Mouse (Mus musculus): ENCODE results near the gene Gm4869. TPM values are rescaled to one million over a fixed set of nuclear protein-coding genes. Genes with fewer than 3 reads are reported as not detected.

Gm4869 gene
- total and polyA plus RNA-seq, 3 experiments, result 0.08 TPM; not detected in 2

DNA sequence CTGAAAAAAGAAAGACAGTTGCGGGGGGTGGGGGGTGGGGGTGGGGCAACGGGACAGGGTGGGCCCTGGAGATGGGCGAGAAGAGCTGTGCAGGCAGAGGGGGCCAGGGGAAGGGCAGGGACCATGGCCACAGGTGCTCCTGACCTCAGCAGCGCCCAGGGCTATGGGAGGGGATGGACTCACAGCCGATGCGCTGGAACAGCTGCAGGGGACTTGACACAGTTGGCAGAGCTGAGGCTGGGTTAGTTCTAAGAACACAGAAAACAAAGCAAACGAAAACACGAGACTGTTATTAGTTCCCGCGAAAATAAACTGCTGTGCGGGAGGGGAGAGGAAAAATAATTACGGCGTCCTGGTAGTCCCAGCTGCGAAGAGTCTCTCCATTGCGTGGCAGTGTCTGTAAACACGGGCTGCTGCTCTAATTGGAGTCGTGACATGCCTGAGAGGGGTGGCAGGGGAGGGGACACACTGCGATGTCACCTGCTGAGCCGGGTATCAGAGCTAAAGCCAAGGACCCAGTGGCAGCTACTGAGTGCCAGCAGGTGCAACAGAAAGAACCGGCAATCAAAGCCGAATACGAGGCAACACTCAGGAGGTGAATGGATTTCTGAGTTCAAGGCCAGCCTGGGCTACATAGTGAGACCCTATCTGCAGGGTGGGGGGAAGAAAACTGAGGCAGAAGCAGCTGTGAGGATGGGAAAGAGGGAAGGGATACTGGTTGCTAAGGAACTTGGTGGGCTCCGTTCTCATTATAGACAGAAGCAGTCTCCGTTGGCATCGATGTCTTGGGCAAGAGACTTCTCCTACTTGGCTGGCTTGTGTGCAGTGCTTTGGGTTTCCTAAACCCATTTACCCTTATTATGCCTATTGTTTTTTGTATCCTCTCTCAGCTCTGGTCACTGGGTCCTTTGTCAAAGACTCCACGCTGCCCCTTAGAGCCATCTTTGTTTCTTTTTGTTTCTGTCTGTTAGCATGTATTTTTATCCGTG is 64.9 kb downstream of the Gm4869 start:
- no peak overlapping the region for H3K4me3 ChIP-seq (ENCODE audit: control insufficient read depth in 1 of 2, insufficient read depth in 1 of 2, low read depth in 2 of 2, low read length in 2 of 2)
- TF ChIP-seq POLR2AphosphoS5 (IDR thresholded peaks at IDR 0.05; ENCODE audit: borderline replicate concordance, low read depth, low read length), result no peak
- no peak for TF ChIP-seq MYB (IDR thresholded peaks at IDR 0.05; ENCODE audit: low read depth, low read length)
- no peak for TF ChIP-seq UBTF (IDR thresholded peaks at IDR 0.05; ENCODE audit: borderline replicate concordance, insufficient read depth, low read depth, low read length)
- no peak for TF ChIP-seq CHD2 (IDR thresholded peaks at IDR 0.05; ENCODE audit: low read length)
- no peak for TF ChIP-seq MXI1 (IDR thresholded peaks at IDR 0.05; ENCODE audit: low read depth, low read length)
- no peak for TF ChIP-seq POLR2A (IDR thresholded peaks at IDR 0.05; ENCODE audit: control insufficient read depth in 1 of 2, insufficient read depth in 1 of 2, low read depth in 1 of 2, low read length in 2 of 2, poor library complexity in 1 of 2)
- no peak for TF ChIP-seq ETS1 (IDR thresholded peaks at IDR 0.05; ENCODE audit: low read depth, low read length)
- TF ChIP-seq MAX (IDR thresholded peaks at IDR 0.05; ENCODE audit: low read length), result no peak
- no peak for TF ChIP-seq RAD21 (IDR thresholded peaks at IDR 0.05; ENCODE audit: low read depth, low read length)
- TF ChIP-seq E2F4 (IDR thresholded peaks at IDR 0.05; ENCODE audit: borderline replicate concordance, low read depth, low read length), result no peak
- no peak for TF ChIP-seq MAZ (IDR thresholded peaks at IDR 0.05; ENCODE audit: low read depth, low read length)
- TF ChIP-seq EP300 (IDR thresholded peaks at IDR 0.05; ENCODE audit: low read depth in 1 of 2, low read length in 2 of 2), result no peak
- TF ChIP-seq MYC (IDR thresholded peaks at IDR 0.05; ENCODE audit: low read depth, low read length), result no peak
- no peak for TF ChIP-seq TAL1 (IDR thresholded peaks at IDR 0.05; ENCODE audit: low read length)
- TF ChIP-seq CHD1 (IDR thresholded peaks at IDR 0.05; ENCODE audit: low read depth, low read length), result no peak
- no peak for TF ChIP-seq RCOR1 (IDR thresholded peaks at IDR 0.05; ENCODE audit: low read depth, low read length)
- no peak for TF ChIP-seq NRF1 (IDR thresholded peaks at IDR 0.05; ENCODE audit: insufficient read depth, low read depth, low read length, poor library complexity, severe bottlenecking)
- no peak overlapping the region for H3K9ac ChIP-seq (ENCODE audit: control insufficient read depth, low read depth, low read length, poor library complexity, severe bottlenecking)
- peaks cover 0 to 3% of the 10 kb centered on the region in 2 experiments; a peak in 1 of 4 replicates for H3K36me3 ChIP-seq (ENCODE audit: control insufficient read depth in 1 of 2, insufficient read depth in 2 of 2, low read length in 2 of 2)
- DNase-seq (ENCODE audit: low read depth, low spot score), result no peak
- H3K79me2 ChIP-seq (ENCODE audit: control insufficient read depth, insufficient read depth, low read length, poor library complexity), result no peaks in the 10 kb centered on the region; the same call in 1 of the 2 replicates
- no peak overlapping the region for H3K27ac ChIP-seq (ENCODE audit: control insufficient read depth, low read depth, low read length)
- no peaks in the 10 kb centered on the region for H3K27me3 ChIP-seq (ENCODE audit: control insufficient read depth in 1 of 2, insufficient read depth in 2 of 2, low read length in 2 of 2)
- H3K9me3 ChIP-seq (replicated peaks; ENCODE audit: insufficient read depth, low read length), result no peaks in the 10 kb centered on the region
- peaks cover 0 to 4% of the 10 kb centered on the region in 2 experiments; a peak in 1 of 4 replicates for H3K4me1 ChIP-seq (ENCODE audit: control insufficient read depth in 1 of 2, insufficient read depth in 2 of 2, low read length in 2 of 2)

DNA sequence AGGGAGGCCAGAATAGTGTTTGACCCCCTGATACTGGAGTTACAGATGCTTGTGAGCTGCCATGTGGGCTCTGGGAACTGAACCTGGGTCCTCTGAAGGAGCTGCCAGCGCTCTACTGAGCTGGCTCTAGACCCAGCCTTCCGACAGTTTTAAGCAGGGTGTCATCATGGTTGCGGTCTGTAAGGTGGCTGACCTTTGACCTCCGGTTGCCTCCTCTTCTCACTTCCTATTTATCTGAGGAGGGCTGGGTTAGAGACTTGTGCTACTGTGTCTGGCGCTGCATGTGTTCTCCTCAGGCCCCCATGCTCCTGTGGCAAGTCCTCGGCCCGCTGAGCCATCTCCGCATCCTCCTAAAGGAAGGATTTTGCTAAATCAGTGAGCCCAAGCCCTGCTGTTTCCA is 68.5 kb downstream of the Gm4869 start:
- no peak overlapping the region for H3K27ac ChIP-seq (ENCODE audit: control insufficient read depth, low read depth, low read length)

More for the DNA sequence above, 68.5 kb downstream of the Gm4869 start:
- no peak for TF ChIP-seq GABPA (IDR thresholded peaks at IDR 0.05; ENCODE audit: low read depth, low read length)
- TF ChIP-seq MEF2A (IDR thresholded peaks at IDR 0.05; ENCODE audit: extremely low read depth, insufficient replicate concordance, low read depth, low read length, poor library complexity, severe bottlenecking), result no peak
- TF ChIP-seq TCF12 (IDR thresholded peaks at IDR 0.05; ENCODE audit: low read depth, low read length), result no peak
- no peak for TF ChIP-seq GATA1 (IDR thresholded peaks at IDR 0.05; ENCODE audit: low read depth, low read length)
- TF ChIP-seq UBTF (IDR thresholded peaks at IDR 0.05; ENCODE audit: borderline replicate concordance, insufficient read depth, low read depth, low read length), result no peak
- no peak for TF ChIP-seq TAL1 (IDR thresholded peaks at IDR 0.05; ENCODE audit: low read length)
- no peak for TF ChIP-seq NELFE (IDR thresholded peaks at IDR 0.05; ENCODE audit: low read depth, low read length)
- no peak for TF ChIP-seq ELF1 (IDR thresholded peaks at IDR 0.05; ENCODE audit: low read depth, low read length)
- TF ChIP-seq POLR2AphosphoS2 (IDR thresholded peaks at IDR 0.05; ENCODE audit: low read length), result no peak
- Histone ChIP-seq H3K4me3 (ENCODE audit: control insufficient read depth in 1 of 2, insufficient read depth in 1 of 2, low read depth in 2 of 2, low read length in 2 of 2) (no peak overlapping the region), H3K27me3 (ENCODE audit: control insufficient read depth in 1 of 2, insufficient read depth in 2 of 2, low read length in 2 of 2) (no peaks in the 10 kb centered on the region), H3K79me2 (ENCODE audit: control insufficient read depth, insufficient read depth, low read length, poor library complexity) (no peaks in the 10 kb centered on the region), H3K9ac (ENCODE audit: control insufficient read depth, low read depth, low read length, poor library complexity, severe bottlenecking) (no peak overlapping the region), H3K4me1 (ENCODE audit: control insufficient read depth in 1 of 2, insufficient read depth in 2 of 2, low read length in 2 of 2) (no peaks in the 10 kb centered on the region), H3K9me3 (replicated peaks; ENCODE audit: insufficient read depth, low read length) (no peaks in the 10 kb centered on the region), H3K36me3 (ENCODE audit: control insufficient read depth in 1 of 2, insufficient read depth in 2 of 2, low read length in 2 of 2) (no peaks in the 10 kb centered on the region)
- no peak for DNase-seq (ENCODE audit: low read depth, low spot score)

Data from MEL (cell line).